Mouse (Mus musculus): Measurements from ENCODE around the gene Eid2.

GRCm38 (mm10) chr7:28277237-28277614, 9.5 kb downstream of the Eid2 start:
- no peak for TF ChIP-seq CTCF (IDR thresholded peaks at IDR 0.05; ENCODE audit: control insufficient read depth, insufficient read depth, low read length)
- TF ChIP-seq POLR2A (IDR thresholded peaks at IDR 0.05; ENCODE audit: borderline replicate concordance, control insufficient read depth, low read depth, low read length), result no peak
